Mouse (Mus musculus): ENCODE data around the gene Zfp148.

DNA sequence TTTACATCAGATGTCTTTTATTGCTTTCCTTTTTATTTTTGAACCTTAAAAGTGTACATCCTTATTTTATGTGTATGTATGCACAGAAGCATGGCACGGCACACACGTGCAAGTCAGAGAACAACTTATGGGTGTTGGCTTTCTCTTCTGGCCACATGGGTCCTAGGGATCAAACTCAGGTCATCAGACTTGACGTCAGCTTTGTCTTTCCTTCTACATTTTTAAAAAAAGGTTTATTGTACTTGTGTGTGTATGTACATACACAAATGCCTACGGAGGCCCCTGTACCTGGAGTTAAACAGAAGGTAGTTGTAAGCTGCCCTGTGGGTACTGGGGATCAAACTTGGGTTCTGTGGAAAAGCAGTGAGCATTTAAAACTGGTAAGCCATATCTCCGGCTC is 35.0 kb downstream of the Zfp148 start:
- TF ChIP-seq POLR2A (IDR thresholded peaks at IDR 0.05; ENCODE audit: control insufficient read depth, low read depth, low read length) (no peak), CTCF (IDR thresholded peaks at IDR 0.05; ENCODE audit: control insufficient read depth, insufficient read depth, insufficient replicate concordance, low read depth, low read length) (no peak)

Data from testis, adult 2 months (tissue).